Mouse (Mus musculus) layer of hippocampus, adult 11-12 months (tissue): Measurements from ENCODE around the gene Mrpl40.

Source experiments
- DNase-seq: peaks from one replicate; pipeline ENCODE4 v3.0.0; 2022; ENCODE audit warnings: low spot score

Gene Mrpl40

GRCm38 (mm10) chr16:18828630-18829029 is 48.0 kb downstream of the Mrpl40 start:
- no peak for DNase-seq

GRCm38 (mm10) chr16:18822925-18823324 is 53.7 kb downstream of the Mrpl40 start:
- DNase-seq: peak; percentile 48

GRCm38 (mm10) chr16:18822356-18822755 is 54.3 kb downstream of the Mrpl40 start:
- no peak for DNase-seq
